Mouse (Mus musculus) heart, adult 8-10 months (tissue): ENCODE measurements at regions not wholly inside any gene's neighbourhood (a gene's known extent, or its start where the extent isn't known, plus 50 kb on each side); places are given as distances from the start of the nearest gene placed in this dataset.

ENCODE experiments used
- DNase-seq: peaks from one replicate; pipeline ENCODE4 v3.0.0; 2022; ENCODE audit warnings: low spot score

DNA sequence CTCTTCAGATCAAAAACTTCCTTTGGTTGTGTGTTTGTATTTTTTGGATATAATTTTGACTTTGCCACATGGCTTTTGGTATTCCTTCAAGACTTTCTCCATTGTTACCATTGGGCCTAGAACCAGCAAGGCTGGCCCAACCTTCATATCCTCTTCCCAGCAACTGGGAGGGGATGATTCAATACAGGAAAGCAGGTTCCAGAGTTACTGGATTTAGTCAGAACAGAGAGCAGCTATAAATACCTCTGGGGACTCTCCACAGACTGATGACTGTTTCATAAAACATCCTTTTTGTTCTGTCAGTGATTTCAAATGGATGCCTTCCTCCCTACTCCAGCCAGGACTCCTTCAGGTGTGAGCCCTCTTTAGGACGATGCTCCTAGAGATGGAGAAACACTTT lies 1361.4 kb downstream of the Gsdmc2 start:
- no peak for DNase-seq

DNA sequence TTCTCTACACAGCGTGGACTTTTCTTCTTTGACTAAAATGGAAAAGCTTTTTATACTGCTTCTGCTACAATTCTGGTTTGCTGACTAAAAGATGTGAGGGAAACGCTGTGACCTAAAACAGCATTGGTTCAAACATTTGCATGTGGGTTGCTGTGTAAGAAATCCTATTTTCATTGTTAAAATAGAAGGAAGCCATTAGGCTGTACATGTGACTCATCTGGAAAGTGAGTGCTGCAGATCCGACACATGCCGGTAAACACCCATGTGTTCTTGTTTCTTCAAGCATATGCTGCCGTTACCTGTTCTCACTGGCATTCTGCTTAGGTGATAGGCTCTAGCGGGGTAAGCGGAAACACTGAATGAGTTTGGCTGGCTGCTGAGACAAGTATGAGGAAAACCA lies 1362.6 kb downstream of the Gsdmc2 start:
- no peak for DNase-seq

DNA sequence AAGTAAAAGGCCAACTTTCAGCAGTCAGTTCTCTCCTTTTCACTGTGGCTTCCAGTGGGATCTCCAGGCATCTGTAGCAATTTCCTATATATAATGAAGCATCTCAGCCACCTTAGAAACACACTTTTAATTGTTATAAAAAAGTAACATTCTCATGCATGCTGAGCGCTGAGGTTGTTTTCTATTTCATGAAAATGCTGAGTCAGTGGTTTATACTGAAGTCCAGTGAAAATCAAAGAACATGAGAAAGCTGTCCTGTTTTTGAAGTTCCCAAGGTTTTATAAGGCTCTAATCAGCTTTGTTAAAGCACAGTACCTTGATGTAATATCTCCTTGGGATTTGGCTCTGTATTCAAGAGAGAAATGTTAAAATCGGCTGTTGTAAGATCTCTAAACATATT lies 1367.2 kb downstream of the Gsdmc2 start:
- no peak for DNase-seq

DNA sequence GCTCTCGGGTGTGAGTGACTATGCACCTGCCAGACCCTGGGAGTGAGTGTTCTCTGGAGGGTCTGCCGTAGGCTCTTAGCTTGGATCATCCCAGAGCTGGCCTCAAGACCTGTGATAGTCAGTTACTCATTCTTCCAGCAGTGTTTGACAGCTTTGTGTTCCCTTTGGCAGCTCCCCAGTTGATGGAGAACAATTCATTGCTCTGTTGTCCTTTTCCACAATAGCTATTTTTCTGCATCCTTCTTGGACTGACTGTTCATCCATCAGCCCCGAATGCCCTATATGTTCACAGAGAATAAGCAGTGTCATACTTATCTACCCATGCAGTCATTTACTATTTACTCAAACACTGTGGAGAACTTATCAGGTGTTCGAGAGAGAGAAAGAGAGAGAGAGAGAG lies 1368.5 kb downstream of the Gsdmc2 start:
- no peak for DNase-seq

DNA sequence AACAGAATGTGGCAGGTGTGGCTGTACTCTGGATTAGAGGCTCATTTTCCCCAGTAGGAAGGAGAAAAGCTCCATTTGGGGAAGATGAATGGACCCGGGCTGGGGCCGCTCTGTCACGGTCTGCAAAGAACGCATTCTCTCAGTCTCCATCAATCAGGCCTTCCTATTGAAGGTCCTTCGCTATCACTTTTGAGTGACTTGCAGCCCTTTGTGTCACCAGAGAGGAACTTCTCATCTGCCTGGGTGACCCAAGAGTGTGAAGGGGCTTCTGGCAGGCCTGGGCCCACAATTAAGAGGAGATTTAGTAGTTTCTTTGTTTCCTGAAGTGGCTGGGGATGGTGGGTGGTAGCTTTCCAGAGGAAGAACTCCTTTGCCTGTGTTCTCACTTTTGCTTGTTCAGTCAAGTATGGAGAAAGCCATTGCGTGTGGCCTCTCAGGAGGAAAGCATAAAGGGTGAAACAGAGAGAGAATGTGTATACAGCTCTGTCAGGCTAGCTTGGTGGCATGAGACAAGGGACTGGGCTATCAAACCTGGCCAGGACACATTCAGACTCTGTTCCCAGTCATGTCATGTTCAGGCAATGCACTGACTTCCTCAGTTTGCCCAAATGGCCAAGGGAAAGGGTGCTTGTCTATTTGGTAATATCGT lies 1374.2 kb downstream of the Gsdmc2 start:
- no peak for DNase-seq

DNA sequence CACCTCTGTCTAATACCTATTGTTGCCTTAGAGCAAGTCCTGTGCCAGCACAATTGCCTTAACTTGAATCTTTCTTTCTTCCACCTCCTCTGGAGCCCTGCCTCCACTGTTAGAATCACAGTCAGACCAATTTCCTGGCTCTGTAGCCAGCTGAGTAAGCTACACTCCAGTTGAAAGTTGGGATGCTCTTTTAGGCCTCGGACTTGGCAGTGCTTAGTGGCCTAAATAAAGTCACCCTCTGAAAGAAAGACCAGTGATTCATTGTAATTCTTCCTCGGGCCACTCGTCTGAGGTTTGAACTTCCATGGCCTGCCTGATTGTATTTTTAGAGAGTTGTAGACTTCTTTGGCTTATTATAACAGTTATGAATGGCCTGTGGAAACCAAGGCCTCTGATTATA lies 1376.9 kb downstream of the Gsdmc2 start:
- peak; percentile 36 for DNase-seq

DNA sequence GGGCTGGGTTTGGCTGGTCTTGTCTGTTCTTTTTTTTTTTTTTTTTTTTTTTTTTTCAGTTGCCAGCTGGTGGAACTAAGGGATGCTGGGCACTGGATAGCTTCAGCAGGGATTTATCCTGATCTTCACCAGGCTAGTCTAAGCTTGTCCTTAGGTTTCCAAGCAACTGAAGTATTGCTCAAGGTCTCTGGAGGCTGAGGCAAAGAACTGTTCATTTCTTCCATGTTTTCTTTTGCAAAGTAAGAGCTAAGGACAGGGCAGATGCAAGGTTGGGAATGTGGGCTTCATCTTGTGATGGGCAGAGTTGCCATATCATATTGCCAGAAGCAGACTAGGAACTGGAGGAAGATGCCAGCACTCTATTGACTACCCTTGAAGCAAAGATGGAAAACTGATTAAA lies 1378.1 kb downstream of the Gsdmc2 start:
- DNase-seq: no peak

DNA sequence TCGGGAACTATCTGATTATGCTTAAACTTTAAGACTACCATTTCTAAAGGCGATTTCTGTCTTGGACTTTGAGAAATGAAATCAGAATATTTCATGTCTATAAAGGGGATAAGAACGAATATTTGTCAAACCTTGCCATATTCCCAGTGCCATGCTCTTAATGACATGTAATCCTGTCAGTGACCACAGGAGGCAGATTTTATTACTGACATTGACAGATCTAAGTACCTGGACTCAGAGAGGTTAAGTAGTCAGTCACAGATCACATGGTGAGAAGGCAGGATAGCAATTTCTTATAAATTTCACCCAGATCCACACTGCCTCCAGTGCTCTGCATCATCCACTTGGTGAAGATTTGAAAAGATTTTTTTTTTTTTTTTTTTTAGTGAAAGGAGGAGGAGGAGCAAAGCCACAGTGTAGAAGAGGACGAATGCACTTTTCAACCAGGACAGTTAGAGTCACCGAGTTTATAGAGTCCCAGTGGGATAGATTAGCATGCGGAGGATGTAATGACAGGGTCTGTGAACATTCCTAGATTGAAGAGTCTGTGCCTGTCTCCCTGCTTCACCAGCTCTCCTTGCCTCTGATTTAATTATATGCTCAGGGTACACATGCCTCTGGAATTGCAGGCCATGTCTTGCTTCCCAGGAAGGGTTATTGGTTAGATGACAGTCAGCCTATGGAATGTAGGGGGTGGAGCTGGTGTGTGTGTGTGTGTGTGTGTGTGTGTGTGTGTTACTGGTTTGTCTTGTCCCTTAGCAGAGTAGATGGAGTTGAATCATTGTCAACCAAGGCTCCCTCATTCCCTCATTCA lies 1379.7 kb downstream of the Gsdmc2 start:
- no peak for DNase-seq

DNA sequence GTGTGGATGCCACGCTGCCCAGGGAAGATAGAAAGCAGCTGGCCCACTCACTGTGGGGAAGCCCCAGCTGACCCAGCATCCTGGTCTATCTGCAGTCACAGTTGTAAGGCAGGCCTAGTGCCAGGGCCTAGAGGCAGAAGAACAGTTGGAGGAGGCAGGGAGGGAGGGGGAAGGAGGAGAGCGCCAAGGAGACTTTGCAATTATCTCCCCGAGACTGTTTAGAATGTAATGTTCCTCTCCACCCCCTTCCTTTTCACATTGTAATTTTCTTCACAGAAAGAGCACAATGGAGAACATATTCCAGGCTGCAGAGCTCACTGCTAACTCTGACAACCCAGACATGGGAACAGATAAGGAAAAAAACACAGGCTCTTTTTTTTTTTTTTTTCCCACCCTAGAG lies 1382.3 kb downstream of the Gsdmc2 start:
- peak; percentile 33 for DNase-seq

DNA sequence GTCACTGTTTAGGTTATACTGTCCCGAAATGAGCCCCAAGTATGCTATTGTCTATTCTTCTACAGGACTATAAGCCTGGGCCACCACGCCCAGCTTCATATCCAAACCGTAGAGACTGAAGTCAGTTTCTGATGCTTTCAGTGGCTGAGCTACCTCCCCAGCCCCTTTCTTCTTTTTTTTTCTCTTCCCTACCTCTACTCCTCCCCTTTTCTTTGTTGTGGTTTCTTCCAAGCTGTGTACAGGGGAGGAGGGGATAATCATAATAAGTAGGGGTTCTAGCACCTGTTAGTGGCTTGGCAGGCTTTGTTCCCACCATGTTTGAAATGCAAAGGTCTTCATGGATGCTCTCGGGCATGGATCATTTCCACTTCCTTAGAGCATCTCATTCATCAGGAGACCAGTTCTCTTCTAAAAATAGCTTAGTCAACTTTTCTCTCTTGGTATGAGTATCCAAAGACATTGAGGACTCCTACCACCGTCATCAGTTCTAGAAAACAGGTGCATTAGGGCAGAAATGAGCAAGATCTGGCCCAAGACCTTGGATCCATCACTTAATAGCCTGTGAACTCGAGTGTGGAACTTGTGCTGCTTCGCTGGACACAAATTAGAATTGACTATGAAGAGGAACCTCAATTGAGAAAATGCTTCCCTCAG lies 1383.5 kb downstream of the Gsdmc2 start:
- no peak for DNase-seq

DNA sequence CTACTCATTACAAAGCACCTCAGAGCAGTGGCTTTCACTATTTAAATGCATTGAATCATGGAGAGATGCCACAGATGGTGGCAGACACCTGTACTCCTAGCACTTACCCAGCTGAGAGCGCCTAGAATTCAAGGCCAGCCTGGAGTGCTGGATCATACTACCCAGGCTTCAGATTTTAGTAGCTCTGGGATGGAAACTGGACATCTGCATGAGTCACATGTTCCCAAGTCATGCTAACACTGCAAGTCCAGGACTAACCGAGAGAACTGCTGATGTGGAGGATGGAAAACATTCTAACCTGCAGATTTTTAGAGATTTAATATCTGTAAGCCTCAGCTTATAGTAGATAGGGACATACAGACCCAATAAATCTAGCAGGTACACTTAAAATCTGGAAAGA lies 1384.3 kb downstream of the Gsdmc2 start:
- DNase-seq: no peak

DNA sequence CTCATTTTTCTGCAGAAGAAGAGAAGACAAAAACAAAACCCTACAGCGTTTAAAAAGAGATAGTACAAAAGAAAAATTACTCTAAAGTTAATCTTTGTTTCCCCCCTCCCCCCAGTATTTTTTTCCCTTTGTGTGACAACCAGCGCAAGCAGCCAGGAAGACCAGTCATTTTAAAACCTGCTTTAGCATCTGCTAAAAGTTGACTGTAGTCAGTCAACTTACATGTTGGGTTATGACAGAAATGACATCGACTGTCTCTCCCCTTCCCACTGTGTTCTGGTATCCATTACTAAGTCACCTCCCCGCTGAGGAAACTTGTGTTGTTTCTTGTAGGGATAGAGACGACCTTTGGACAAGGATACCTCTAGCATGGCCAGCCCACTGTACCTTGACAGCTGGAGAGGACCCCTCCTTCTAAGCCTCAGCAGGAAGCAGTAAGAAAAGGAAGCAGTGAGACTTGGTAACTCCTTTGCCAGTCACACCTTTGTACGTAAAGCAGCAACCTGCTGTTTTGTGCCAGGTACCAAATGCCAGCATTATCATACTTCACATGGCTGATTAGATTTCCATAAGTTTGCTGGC lies 1384.9 kb downstream of the Gsdmc2 start:
- DNase-seq: no peak

DNA sequence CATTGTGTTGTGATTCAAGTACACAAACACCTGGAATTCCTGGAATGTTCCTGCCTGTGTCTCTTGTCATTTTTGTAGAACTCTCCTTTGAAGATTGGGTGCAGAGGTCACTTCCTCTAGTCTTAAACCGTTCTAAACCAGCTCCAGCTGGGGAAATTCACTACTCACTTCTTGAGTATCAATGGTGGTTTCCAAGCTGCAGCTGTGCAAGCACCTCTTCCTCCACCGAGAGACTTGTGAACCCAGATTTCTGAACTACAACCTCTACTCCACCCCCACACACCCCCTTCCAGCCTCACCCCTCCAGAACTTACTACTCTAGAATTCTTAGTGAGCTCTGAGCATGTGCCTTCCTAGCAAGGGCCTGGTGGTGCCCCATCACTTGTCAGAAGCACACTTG lies 1387.0 kb downstream of the Gsdmc2 start:
- DNase-seq: no peak

DNA sequence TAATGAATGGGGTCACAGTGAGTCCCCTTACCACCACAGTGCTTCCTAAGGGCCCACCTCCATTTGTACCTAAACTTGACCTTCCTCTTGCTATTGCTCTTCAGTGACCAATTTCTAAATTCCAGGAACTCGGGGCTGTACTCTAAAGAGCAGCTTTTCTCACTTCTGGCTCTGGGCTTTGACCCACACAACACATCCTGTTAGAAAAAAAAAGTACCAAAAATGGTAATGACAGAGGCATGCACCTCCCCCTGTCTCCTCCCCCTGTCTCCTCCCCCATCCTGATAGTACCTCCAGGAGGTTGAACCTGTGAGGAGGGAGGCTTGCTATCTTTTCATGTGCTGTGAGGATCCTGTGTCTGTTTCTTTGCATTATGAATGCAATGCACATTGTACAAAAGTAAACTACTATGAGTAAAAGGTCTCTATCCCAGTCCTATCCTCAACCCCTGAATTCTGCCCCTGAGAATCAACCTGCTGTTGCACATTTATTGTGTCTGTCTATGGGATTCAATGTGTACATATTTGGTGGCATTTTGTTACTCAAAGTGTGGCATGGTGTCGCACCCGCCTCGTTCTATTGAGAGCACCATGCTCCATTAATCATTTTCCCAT lies 1387.8 kb downstream of the Gsdmc2 start:
- no peak for DNase-seq

DNA sequence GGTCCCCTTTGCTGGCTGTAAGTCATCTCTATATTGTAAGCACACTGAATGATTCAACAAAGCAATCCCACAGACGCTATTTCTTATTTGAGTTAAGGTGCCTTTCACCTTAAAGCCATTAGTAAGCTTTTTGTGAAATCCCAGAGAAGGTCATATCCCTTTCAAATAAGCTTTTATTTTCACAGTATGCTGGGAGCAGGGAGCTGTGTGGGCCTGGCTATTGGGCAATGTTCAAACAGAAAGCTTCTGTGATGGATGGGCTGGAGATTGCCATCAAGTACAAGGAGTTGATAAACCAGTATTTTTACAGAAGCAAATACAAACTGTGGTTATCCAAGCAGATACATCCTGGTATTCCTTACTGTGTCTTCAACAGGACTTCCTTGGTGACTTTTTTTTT lies 1389.0 kb downstream of the Gsdmc2 start:
- DNase-seq: no peak

DNA sequence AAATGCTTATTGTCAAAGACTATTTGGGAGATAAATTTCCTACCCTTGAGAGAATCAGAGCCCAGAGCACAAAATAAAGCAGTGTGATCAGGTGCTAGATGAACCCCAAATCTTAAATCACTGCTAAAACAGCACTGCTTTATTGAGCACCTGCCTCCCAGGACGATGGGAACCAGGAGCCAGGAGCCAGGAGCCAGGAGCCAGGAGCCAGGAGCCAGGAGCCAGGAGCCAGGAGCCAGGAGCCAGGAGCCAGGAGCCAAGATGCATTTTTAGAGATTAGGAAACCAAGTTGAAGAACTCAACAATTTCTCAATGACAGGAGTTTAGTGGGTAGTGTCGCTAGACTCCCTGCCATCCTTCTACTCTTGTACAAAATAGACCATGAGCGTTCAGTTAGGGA lies 1396.9 kb downstream of the Gsdmc2 start:
- DNase-seq: no peak

DNA sequence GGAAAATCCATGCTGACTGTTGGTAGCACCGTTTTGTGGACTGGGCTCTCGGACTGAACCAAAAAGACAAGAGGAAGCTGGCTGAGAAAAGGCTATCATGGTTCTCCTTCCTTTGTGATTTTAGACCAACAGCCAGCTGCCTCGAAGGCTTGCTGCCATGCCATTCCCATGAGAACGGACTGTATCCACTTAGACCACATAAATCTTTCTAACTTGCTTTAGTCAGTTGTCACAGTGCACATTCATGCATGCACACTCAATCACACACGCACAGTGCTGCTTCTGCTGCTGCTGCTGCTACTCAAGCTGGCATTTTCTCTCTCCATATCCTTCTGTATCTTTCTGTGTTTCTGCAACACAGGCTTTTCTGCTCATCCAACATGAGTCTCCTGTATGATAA lies 1405.8 kb downstream of the Gsdmc2 start:
- DNase-seq: no peak

DNA sequence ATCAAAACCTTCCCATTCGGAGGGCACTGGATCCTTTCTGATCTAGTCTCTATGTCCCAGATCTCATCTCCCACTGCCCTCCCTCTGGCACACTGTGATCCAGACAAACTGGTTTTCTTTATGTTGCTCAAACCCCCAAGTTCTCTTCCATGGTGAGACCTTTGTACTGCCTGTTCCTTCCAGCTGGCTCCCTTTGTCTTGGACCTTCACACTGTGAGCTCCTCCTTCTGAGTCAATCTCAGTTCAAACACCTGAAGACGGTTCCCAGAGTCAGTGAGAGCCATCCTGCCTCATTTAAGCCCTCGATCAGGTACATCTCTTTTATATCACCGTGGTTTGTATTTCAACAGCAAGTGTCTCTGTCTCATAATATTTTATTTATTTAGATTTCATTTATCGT lies 1408.3 kb downstream of the Gsdmc2 start:
- DNase-seq: no peak

DNA sequence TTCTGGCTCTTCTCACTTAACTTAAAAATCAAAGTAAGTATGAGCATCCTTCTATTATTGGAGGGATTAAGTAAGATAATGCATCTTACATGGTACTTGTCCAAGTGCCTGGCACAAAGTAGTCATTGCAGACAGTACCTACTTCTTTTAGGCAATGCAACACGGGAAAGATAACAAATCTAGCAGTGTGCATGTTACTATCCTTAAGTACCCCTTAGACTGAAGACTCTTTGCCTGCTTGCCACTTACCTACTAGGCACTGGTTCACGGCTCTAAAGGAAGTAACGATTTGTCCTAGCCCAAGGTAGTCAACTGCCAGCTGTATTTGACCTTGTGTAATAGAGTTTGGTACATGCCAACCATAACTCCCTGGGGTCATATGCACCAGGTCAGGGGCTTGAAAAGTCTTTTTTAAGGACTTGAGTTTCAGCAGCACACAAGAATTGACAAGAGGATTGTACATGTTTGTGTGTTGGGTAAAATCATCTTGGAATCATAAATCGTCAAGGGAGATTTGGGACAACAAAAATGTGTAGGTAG lies 1409.8 kb downstream of the Gsdmc2 start:
- no peak for DNase-seq

DNA sequence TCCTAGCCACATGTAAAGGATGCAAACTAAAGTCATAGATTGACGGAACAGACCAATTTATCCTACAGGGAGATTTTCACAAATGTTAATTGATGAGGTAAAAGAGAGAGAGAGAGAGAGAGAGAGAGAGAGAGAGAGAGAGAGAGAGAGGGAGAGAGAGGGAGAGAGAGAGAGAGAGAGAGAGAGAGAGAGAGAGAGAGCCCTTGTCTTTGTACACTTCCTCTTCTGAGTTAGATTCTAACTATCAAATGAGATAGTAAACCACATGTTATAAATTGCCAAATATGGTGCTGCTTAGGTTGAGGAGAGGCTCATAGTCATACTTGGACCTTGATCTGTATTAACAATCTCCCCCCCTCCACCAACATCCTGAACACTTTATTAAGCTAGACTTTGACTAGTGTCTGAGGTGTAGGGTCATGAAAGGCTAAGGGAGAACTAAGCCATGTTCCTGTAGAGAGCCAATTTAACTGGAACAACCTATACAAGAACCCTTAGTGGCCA lies 1412.2 kb downstream of the Gsdmc2 start:
- no peak for DNase-seq

DNA sequence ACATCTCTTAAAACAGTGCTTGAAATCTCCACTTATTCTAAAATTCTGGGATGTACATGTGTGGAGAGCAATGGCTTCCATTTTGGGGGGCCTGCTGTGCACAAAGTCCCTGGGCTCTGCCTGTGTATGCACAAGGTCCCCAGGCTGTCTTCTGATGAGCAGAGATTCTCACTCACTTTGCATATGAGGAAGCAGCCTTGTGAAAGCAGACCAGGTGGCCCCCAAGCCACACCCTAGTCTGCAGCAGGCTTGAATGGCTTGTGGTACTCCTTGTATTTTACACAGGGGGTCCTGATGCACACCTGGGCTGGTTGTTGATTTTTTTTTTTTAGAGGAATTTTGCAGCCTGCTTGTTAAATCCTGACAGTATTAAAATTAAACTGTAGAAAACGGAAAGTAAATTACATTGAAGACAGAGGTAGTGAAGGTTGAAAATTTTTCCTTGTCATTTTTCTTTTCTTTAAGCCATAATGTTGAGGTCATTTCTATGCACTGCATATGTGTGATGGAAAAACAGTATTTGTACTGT lies 1413.8 kb downstream of the Gsdmc2 start:
- no peak for DNase-seq
